Mouse (Mus musculus) Muller cell, postnatal 12 days (primary cell): ENCODE measurements around the gene Gnaq.
"Not testable (repeated sequence)": the region's sequence is repeated elsewhere in the genome, so short reads cannot be mapped to it uniquely, and the experiment has no call there.

Experiments used
- DNase-seq: peaks from one replicate; pipeline ENCODE4 v3.0.0-alpha.2; 2015; ENCODE audit errors: inconsistent ontology term

Gene Gnaq

GRCm38 (mm10) chr19:16132791-16132864, at the start of gene Gnaq:
Gnaq (plus strand) TSS chr19:16132831.
- no peak for DNase-seq

- not testable (repeated sequence) for DNase-seq
Observed at GRCm38 (mm10) chr19:16083981-16084630, 48.5 kb upstream of the Gnaq start.

GRCm38 (mm10) chr19:16085248-16085647, 47.4 kb upstream of the Gnaq start:
- DNase-seq: no peak

GRCm38 (mm10) chr19:16086154-16086553, 46.5 kb upstream of the Gnaq start:
- no peak for DNase-seq

GRCm38 (mm10) chr19:16086581-16086980, 46.0 kb upstream of the Gnaq start:
- no peak for DNase-seq

GRCm38 (mm10) chr19:16087391-16087790, 45.2 kb upstream of the Gnaq start:
- DNase-seq: peak; percentile 48

- no peak for DNase-seq
Observed at GRCm38 (mm10) chr19:16093616-16094015, 39.0 kb upstream of the Gnaq start.

GRCm38 (mm10) chr19:16109901-16110300, 22.7 kb upstream of the Gnaq start:
- no peak for DNase-seq

GRCm38 (mm10) chr19:16110670-16111069, 22.0 kb upstream of the Gnaq start:
- DNase-seq: no peak

- DNase-seq: peak; percentile 93
Observed at GRCm38 (mm10) chr19:16113295-16113694, 19.3 kb upstream of the Gnaq start.

- DNase-seq: no peak
Observed at GRCm38 (mm10) chr19:16118421-16118820, 14.2 kb upstream of the Gnaq start.

GRCm38 (mm10) chr19:16121301-16121700, 11.3 kb upstream of the Gnaq start:
- DNase-seq: no peak

- DNase-seq: no peak
Observed at GRCm38 (mm10) chr19:16128715-16129114, 3.9 kb upstream of the Gnaq start.

GRCm38 (mm10) chr19:16129171-16129570, 3.5 kb upstream of the Gnaq start:
- no peak for DNase-seq

- DNase-seq: peak; percentile 71
Observed at GRCm38 (mm10) chr19:16130476-16130875, 2.2 kb upstream of the Gnaq start.

GRCm38 (mm10) chr19:16131831-16132230, 800 bp upstream of the Gnaq start:
- no peak for DNase-seq

GRCm38 (mm10) chr19:16132340-16132790, 266 bp upstream of the Gnaq start:
- DNase-seq: peak; percentile 98

GRCm38 (mm10) chr19:16132865-16133720, 462 bp downstream of the Gnaq start:
- peak; percentile 64 for DNase-seq

- peak; percentile 48 for DNase-seq
Observed at GRCm38 (mm10) chr19:16133721-16134570, 1.3 kb downstream of the Gnaq start.

- no peak for DNase-seq
Observed at GRCm38 (mm10) chr19:16138064-16138580, 5.5 kb downstream of the Gnaq start.

- no peak for DNase-seq
Observed at GRCm38 (mm10) chr19:16140710-16141109, 8.1 kb downstream of the Gnaq start.

- DNase-seq: no peak
Observed at GRCm38 (mm10) chr19:16141857-16142256, 9.2 kb downstream of the Gnaq start.
